Mouse (Mus musculus) embryonic facial prominence, embryonic 11.5 days (tissue): ENCODE results near the gene Sik3. TPM values are rescaled to one million over a fixed set of nuclear protein-coding genes. Genes with fewer than 3 reads are reported as not detected.

Source experiments
- ATAC-seq: fragments of 200-750 bp; cut with Nextera tagmentation; replicated peaks from 2 replicates; pipeline ENCODE4 v1.8.0; 2017; ENCODE audit warnings: low read depth; ENCODE audit not compliant: insufficient number of reproducible peaks, low FRiP score, low TSS enrichment
- DNase-seq: peaks from one replicate; pipeline ENCODE4 v3.0.0-alpha.2; 2015; ENCODE audit warnings: low spot score
- H3K27ac ChIP-seq: fragments of 300-500 bp; sonication (generic); replicated peaks from 2 replicates; pipeline ENCODE4 v1.5.1; 2014; ENCODE audit warnings: mild to moderate bottlenecking, low read depth, low read length, control low read depth
- H3K27me3 ChIP-seq: fragments of 300-500 bp; sonication (generic); 2 replicates; pipeline ENCODE4 v1.6.1; 2014; ENCODE audit warnings: mild to moderate bottlenecking, low read length, moderate library complexity, mixed read lengths; ENCODE audit not compliant: control insufficient read depth, insufficient read depth
- H3K36me3 ChIP-seq: fragments of 300-500 bp; sonication (generic); replicated peaks from 2 replicates; pipeline ENCODE4 v1.6.1; 2014; ENCODE audit warnings: low read depth, mild to moderate bottlenecking, low read length, moderate library complexity, mixed read lengths; ENCODE audit not compliant: control insufficient read depth, insufficient read depth
- H3K4me1 ChIP-seq: fragments of 300-500 bp; sonication (generic); 2 replicates; pipeline ENCODE4 v1.6.1; 2014; ENCODE audit warnings: low read length, mixed read lengths; ENCODE audit not compliant: control insufficient read depth, insufficient read depth
- H3K4me2 ChIP-seq: fragments of 300-500 bp; sonication (generic); 2 replicates; pipeline ENCODE4 v1.6.1; 2014; ENCODE audit warnings: low read depth, mild to moderate bottlenecking, control low read depth, low read length, moderate library complexity
- H3K4me3 ChIP-seq: fragments of 300-500 bp; sonication (generic); 2 replicates; pipeline ENCODE4 v1.5.1; 2014; ENCODE audit warnings: low read depth, low read length, control low read depth
- H3K9ac ChIP-seq: fragments of 300-500 bp; sonication (generic); replicated peaks from 2 replicates; pipeline ENCODE4 v1.6.1; 2014; ENCODE audit warnings: mild to moderate bottlenecking, control low read depth, low read length
- H3K9me3 ChIP-seq: fragments of 300-500 bp; sonication (generic); replicated peaks from 2 replicates; pipeline ENCODE4 v1.6.1; 2016; ENCODE audit warnings: mild to moderate bottlenecking, low read length, inconsistent platforms, mixed read lengths; ENCODE audit not compliant: control insufficient read depth
- WGBS: fragments of 180-500 bp; shearing (Covaris S2); extraction: QIAGEN DNeasy Blood & Tissue Kit; methylation state at CpG from one replicate; pipeline ENCODE4 v1.1.7; 2014; 5-methylcytosine and 5-hydroxymethylcytosine counted together
- polyA plus RNA-seq: library from polyadenylated mRNA; unstranded; fragments of >200 nt; fragmentation: Nextera tagmentation; extraction: Ambion mirVana; gene quantifications from 2 replicates; pipeline ENCODE4 v1.2.1, GENCODE M21; 2014

Sik3 gene
- polyA plus RNA-seq, 1 experiment from 2014 or later, result 8.2 TPM

- DNase-seq (no peak), ATAC-seq (no peak)
- no peaks in the 10 kb centered on the region for H3K27me3 ChIP-seq
- WGBS, result 93% methylated on average over 13 of the region's 13 CpGs
- no peaks in the 10 kb centered on the region for H3K4me1 ChIP-seq
- H3K4me2 ChIP-seq, result no peak overlapping the region
- no peak overlapping the region for H3K9ac ChIP-seq
- H3K36me3 ChIP-seq, result no peaks in the 10 kb centered on the region
- no peak overlapping the region for H3K4me3 ChIP-seq
- no peak overlapping the region for H3K27ac ChIP-seq
- no peaks in the 10 kb centered on the region for H3K9me3 ChIP-seq
These were observed 204.3 kb downstream of the Sik3 start for GRCm38 (mm10) chr9:46216744-46217470.

GRCm38 (mm10) chr9:46218176-46218575 lies 205.6 kb downstream of the Sik3 start:
- no peak for ATAC-seq
- Histone ChIP-seq H3K27me3 (no peaks in the 10 kb centered on the region), H3K4me3 (no peak overlapping the region), H3K9ac (no peak overlapping the region), H3K36me3 (no peaks in the 10 kb centered on the region; the same call in 1 of the 2 replicates), H3K4me1 (no peaks in the 10 kb centered on the region), H3K9me3 (no peaks in the 10 kb centered on the region), H3K4me2 (no peak overlapping the region), H3K27ac (no peak overlapping the region)
- WGBS, result 80% methylated on average over 9 of the region's 9 CpGs
- no peak for DNase-seq

- H3K27ac ChIP-seq, result no peak overlapping the region
- DNase-seq, result no peak
- no peak for ATAC-seq
- H3K27me3 ChIP-seq, result no peaks in the 10 kb centered on the region
- H3K4me1 ChIP-seq, result no peaks in the 10 kb centered on the region
- no peak overlapping the region for H3K4me3 ChIP-seq
- no peak overlapping the region for H3K9ac ChIP-seq
- H3K4me2 ChIP-seq, result no peak overlapping the region
- H3K36me3 ChIP-seq, result no peaks in the 10 kb centered on the region; the same call in 1 of the 2 replicates
- WGBS, result 88% methylated on average over 6 of the region's 6 CpGs
- no peaks in the 10 kb centered on the region for H3K9me3 ChIP-seq
These were observed 210.5 kb downstream of the Sik3 start for GRCm38 (mm10) chr9:46223090-46223489.

- 81% methylated on average over 3 of the region's 3 CpGs for WGBS
- H3K27me3 ChIP-seq, result no peaks in the 10 kb centered on the region
- ATAC-seq, result no peak
These were observed 211.5 kb downstream of the Sik3 start for GRCm38 (mm10) chr9:46224101-46224500.

DNA sequence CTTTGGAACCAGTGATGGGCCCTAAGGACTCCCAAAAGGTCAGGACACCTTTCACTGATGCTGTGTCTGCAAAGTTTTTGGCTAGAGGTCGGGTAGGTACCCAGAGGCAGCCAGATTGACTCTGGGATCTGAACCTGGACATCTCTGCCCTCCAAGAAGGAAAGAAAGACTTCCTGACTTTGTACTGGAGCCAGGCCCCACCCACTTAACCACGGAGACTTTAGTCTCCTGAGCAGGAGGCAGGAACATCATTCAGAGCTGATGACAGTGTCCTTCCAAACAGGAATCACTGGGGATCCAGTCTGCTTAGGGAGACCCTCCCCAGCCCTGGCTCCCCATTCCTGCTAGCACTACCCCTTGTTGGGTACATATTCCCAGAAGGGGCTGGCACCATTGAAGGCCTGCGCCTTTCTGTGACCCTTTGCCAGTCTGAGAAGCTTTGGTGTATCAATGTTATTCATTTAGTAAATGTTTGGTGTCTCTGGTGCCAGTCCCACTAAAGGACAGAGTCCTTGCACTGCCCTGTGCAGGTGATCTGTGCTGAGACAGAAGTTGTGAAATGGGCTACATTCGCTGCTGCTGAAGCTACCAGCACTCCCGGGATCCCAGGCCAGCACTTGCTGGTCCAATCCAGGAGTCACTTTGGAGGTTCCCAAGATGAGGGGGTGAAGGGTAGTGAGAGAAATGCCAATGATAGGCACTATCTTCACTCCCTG lies 212.5 kb downstream of the Sik3 start:
- H3K9me3 ChIP-seq, result no peaks in the 10 kb centered on the region
- no peaks in the 10 kb centered on the region; the same call in 1 of the 2 replicates for H3K36me3 ChIP-seq
- no peak for ATAC-seq
- H3K27ac ChIP-seq, result no peak overlapping the region
- no peaks in the 10 kb centered on the region for H3K27me3 ChIP-seq
- 64% methylated on average over 5 of the region's 5 CpGs for WGBS
- no peak overlapping the region for H3K4me2 ChIP-seq
- no peaks in the 10 kb centered on the region; the same call in 1 of the 2 replicates for H3K4me1 ChIP-seq
- H3K4me3 ChIP-seq, result no peak overlapping the region
- DNase-seq, result no peak
- H3K9ac ChIP-seq, result no peak overlapping the region

More at GRCm38 (mm10) chr9:46224101-46224500, 211.5 kb downstream of the Sik3 start:
- H3K4me2 ChIP-seq, result no peak overlapping the region
- H3K4me1 ChIP-seq, result no peaks in the 10 kb centered on the region
- H3K36me3 ChIP-seq, result no peaks in the 10 kb centered on the region; the same call in 1 of the 2 replicates
- H3K9ac ChIP-seq, result no peak overlapping the region
- no peaks in the 10 kb centered on the region for H3K9me3 ChIP-seq
- H3K4me3 ChIP-seq, result no peak overlapping the region
- no peak for DNase-seq
- H3K27ac ChIP-seq, result no peak overlapping the region

GRCm38 (mm10) chr9:46227064-46227614 lies 214.5 kb downstream of the Sik3 start:
- no peak overlapping the region for H3K4me3 ChIP-seq

GRCm38 (mm10) chr9:46228491-46228890 lies 215.9 kb downstream of the Sik3 start, which contains the start of gene Apoa1:
Apoa1 (plus strand) TSS chr9:46228580.
- DNase-seq (no peak), ATAC-seq (no peak)
- no peak within 1 kb of the TSS for H3K4me2 ChIP-seq

More at GRCm38 (mm10) chr9:46227064-46227614, 214.5 kb downstream of the Sik3 start:
- WGBS, result 87% methylated on average over 3 of the region's 3 CpGs
- ATAC-seq, result no peak
- no peak overlapping the region for H3K9ac ChIP-seq
- DNase-seq, result no peak
- H3K4me1 ChIP-seq, result no peaks in the 10 kb centered on the region; the same call in 1 of the 2 replicates
- H3K36me3 ChIP-seq, result no peaks in the 10 kb centered on the region; the same call in 1 of the 2 replicates
- no peaks in the 10 kb centered on the region for H3K9me3 ChIP-seq
- H3K27me3 ChIP-seq, result no peaks in the 10 kb centered on the region
- no peak overlapping the region for H3K27ac ChIP-seq
- no peak overlapping the region for H3K4me2 ChIP-seq

More at GRCm38 (mm10) chr9:46228491-46228890, 215.9 kb downstream of the Sik3 start, which contains the start of gene Apoa1:
- H3K36me3 ChIP-seq, result no peaks in the 10 kb centered on the region
- 62% methylated on average over 9 of the region's 9 CpGs for WGBS
- H3K27me3 ChIP-seq, result no peaks in the 10 kb centered on the region
- no peaks in the 10 kb centered on the region for H3K9me3 ChIP-seq
- H3K4me1 ChIP-seq, result no peaks in the 10 kb centered on the region; the same call in 1 of the 2 replicates
- no peak within 1 kb of the TSS for H3K9ac ChIP-seq
- H3K4me3 ChIP-seq, result no peak within 1 kb of the TSS
- H3K27ac ChIP-seq, result no peak within 1 kb of the TSS
